28 mouse cellular contexts compared by ENCODE assay signal in the genomic region with DNA sequence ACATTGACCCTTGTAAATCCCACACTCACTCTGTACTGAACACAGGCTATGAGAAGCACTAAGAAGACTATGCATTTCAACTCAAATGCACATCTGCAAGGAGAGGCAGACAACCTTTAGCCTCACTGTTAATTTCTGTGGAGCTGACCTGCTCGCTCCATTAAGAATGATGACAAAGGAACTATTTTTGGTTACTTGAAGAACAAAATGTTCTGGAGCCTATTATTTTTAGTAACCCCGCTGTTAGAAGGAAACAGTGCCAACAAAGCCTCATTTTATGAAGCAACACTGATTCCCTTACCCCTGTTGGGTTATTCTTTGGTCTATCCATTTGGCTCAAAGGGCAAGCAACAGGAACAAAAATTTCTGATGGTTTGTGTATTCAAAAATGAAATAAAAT.
DNase-seq lines count a peak whose midpoint lies in the region; TF ChIP-seq lines count a peak whose summit lies in the region.
"Had no signal": no experiment of that assay in that cellular context is flagged by ENCODE, and none has a peak within 500 bp of the region (broad histone marks: within the 10 kb centered on the region; RNA-seq: fewer than 3 reads in every experiment).

No protein-coding gene starts in this region.

- WGBS in limb, embryonic 10.5 days = 90% methylated on average over 2 of the region's 2 CpGs

- H3K4me1 ChIP-seq in limb, embryonic 10.5 days = no peaks in the 10 kb centered on the region
- H3K4me1 ChIP-seq: hindbrain, embryonic 12.5 days; intestine, embryonic 15.5 days; liver, embryonic 12.5 days; midbrain, embryonic 13.5 days; neural tube, embryonic 15.5 days had no signal

- H3K27me3 ChIP-seq in myocyte (ENCODE audit: control insufficient read depth, insufficient read depth, insufficient read length) = no peaks in the 10 kb centered on the region
- no peaks in the 10 kb centered on the region for H3K27me3 ChIP-seq in limb, embryonic 10.5 days (ENCODE audit: low read depth, poor library complexity, severe bottlenecking)
- H3K27me3 ChIP-seq: hindbrain, embryonic 12.5 days; intestine, embryonic 15.5 days; liver, embryonic 12.5 days; midbrain, embryonic 13.5 days; neural tube, embryonic 15.5 days had no signal

- intact Hi-C loops in heart, postnatal 10 days (cut with DNase I) = no loop called here

- no peaks in the 10 kb centered on the region for H3K36me3 ChIP-seq in myocyte (ENCODE audit: control insufficient read depth, insufficient read depth)
- no peaks in the 10 kb centered on the region for H3K36me3 ChIP-seq in limb, embryonic 10.5 days
- H3K36me3 ChIP-seq: G1E; hindbrain, embryonic 12.5 days; intestine, embryonic 15.5 days; liver, embryonic 12.5 days; midbrain, embryonic 13.5 days; neural tube, embryonic 15.5 days had no signal

- H3K79me2 ChIP-seq in myocyte (ENCODE audit: control insufficient read depth, insufficient read depth) = no peaks in the 10 kb centered on the region

- no peak overlapping the region for H3ac ChIP-seq in myocyte (ENCODE audit: control insufficient read depth, insufficient read length)

- no peak for TF ChIP-seq POLR2A in myocyte (IDR thresholded peaks at IDR 0.05; ENCODE audit: insufficient read length, low read depth)

- DNase-seq in gastrocnemius, adult 18-20 months (ENCODE audit: low spot score) = peak; percentile 28
- no peak for DNase-seq in gastrocnemius, postnatal 25 days
- DNase-seq in heart, adult 9 months (ENCODE audit: low spot score in 2 of 2) = peak; percentile 12 to 44
- DNase-seq in heart, postnatal 10 days = no peak
- peak; percentile 86 for DNase-seq in adipocyte (ENCODE audit: low spot score)
- DNase-seq in limb, embryonic 10.5 days (ENCODE audit: low spot score) = no peak
- DNase-seq: adrenal gland, postnatal 25 days; cerebellum, adult 2 months; cerebellum, postnatal 14 days; gastrocnemius, postnatal 10 days; kidney, adult 8-10 months; kidney, postnatal 4 days; liver, postnatal 0 days; lung, postnatal 4 days; retina, postnatal 1 day; right cerebral cortex, postnatal 14 days; thymus, adult 18-20 months; thymus, postnatal 25 days had no signal

- H3K4me2 ChIP-seq in myocyte (ENCODE audit: low read depth) = peak overlapping the region; percentile 20
- H3K4me2 ChIP-seq: hindbrain, embryonic 12.5 days; intestine, embryonic 15.5 days; liver, embryonic 12.5 days; midbrain, embryonic 13.5 days; neural tube, embryonic 15.5 days had no signal

- no peak overlapping the region for H3K4me3 ChIP-seq in myocyte
- no peak overlapping the region for H3K4me3 ChIP-seq in limb, embryonic 10.5 days
- H3K4me3 ChIP-seq: erythroblast, embryonic 14.5 days; hindbrain, embryonic 12.5 days; intestine, embryonic 15.5 days; liver, embryonic 12.5 days; midbrain, embryonic 13.5 days; neural tube, embryonic 15.5 days had no signal

- H3K9me3 ChIP-seq in limb, embryonic 10.5 days (replicated peaks) = no peaks in the 10 kb centered on the region
- H3K9me3 ChIP-seq: G1E; hindbrain, embryonic 12.5 days; intestine, embryonic 15.5 days; liver, embryonic 12.5 days; midbrain, embryonic 13.5 days; neural tube, embryonic 15.5 days had no signal

- no peak overlapping the region for H3K27ac ChIP-seq in limb, embryonic 10.5 days
- H3K27ac ChIP-seq: hindbrain, embryonic 12.5 days; hindbrain, postnatal 0 days; intestine, embryonic 15.5 days; kidney, postnatal 0 days; liver, embryonic 12.5 days; midbrain, embryonic 13.5 days; neural tube, embryonic 15.5 days had no signal

TF ChIP-seq in myocyte, 11 proteins besides CTCF, POLR2A, EP300 and RAD21:
- TF ChIP-seq POLR2AphosphoS2 (IDR thresholded peaks at IDR 0.05; ENCODE audit: insufficient read length, low read depth) (no peak), REST (IDR thresholded peaks at IDR 0.05; ENCODE audit: insufficient read depth, insufficient read length) (no peak), TCF3 (IDR thresholded peaks at IDR 0.05; ENCODE audit: insufficient read length, low read depth) (no peak), TCF12 (IDR thresholded peaks at IDR 0.05; ENCODE audit: insufficient read depth, poor library complexity, severe bottlenecking) (no peak), CEBPB (IDR thresholded peaks at IDR 0.05; ENCODE audit: insufficient read depth, poor library complexity, severe bottlenecking) (no peak), E2F4 (IDR thresholded peaks at IDR 0.05; ENCODE audit: insufficient read depth) (no peak), MAX (IDR thresholded peaks at IDR 0.05; ENCODE audit: low read depth) (no peak), SRF (IDR thresholded peaks at IDR 0.05; ENCODE audit: control insufficient read depth, insufficient read length, low read depth) (no peak), USF1 (IDR thresholded peaks at IDR 0.05; ENCODE audit: low read depth) (no peak), MYOD1 (IDR thresholded peaks at IDR 0.05; ENCODE audit: control insufficient read depth in 1 of 3, insufficient read length in 2 of 3, low read depth in 2 of 3) (no peak), MYOG (IDR thresholded peaks at IDR 0.05; ENCODE audit: control insufficient read depth in 1 of 3, insufficient read depth in 1 of 3, insufficient read length in 2 of 3, low read depth in 2 of 3) (no peak)

Comparison
In these comparisons a context has a peak if more than half of its experiments do, and no peak if none do; other contexts are left out.
1. DNase-seq: peak in gastrocnemius, adult 18-20 months (single experiment), heart, adult 9 months (2 of 2) and adipocyte (single experiment); none in gastrocnemius, postnatal 25 days (single experiment), heart, postnatal 10 days (0 of 2) and limb, embryonic 10.5 days (single experiment).